Mouse (Mus musculus): ENCODE measurements around the gene Adcy7.

DNA sequence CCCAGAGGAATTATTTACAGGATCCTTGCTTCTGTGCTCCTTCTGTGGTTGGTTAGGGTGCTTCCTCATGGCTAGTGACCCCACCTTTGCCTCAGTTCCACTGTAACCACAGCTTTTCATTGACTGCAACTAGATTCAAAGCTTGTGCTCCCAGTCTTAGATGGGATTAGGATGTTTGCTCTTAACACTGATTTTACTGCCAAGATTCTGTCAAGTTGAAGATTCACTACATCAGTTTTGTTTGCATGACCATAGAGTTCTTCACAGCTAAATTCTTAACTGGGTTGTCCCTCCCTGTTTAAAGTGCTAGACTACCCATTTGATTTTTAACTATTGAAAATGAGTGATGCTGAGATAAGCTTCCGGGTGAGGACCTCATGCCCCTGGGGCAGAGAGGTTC is 43.9 kb upstream of the Adcy7 start:
- TF ChIP-seq CTCF (IDR thresholded peaks at IDR 0.05; ENCODE audit: extremely low read depth, insufficient read length, insufficient replicate concordance, low read depth, low read length) = no peak
- no peak for TF ChIP-seq POLR2A (IDR thresholded peaks at IDR 0.05; ENCODE audit: low read depth, low read length)
